Mouse (Mus musculus) G1E (cell line): ENCODE data around the gene Crtc1.

Source experiments
- CTCF ChIP-seq: IDR thresholded peaks from 2 replicates; pipeline ENCODE4 v1.5.1; 2012; ENCODE audit warnings: low read depth, low read length, inconsistent platforms, mixed read lengths
- GATA1 ChIP-seq: IDR thresholded peaks from 2 replicates; pipeline ENCODE4 v1.6.1; 2012; ENCODE audit warnings: borderline replicate concordance, low read length, inconsistent platforms, mixed read lengths
- POLR2AphosphoS5 ChIP-seq: IDR thresholded peaks from 2 replicates; pipeline ENCODE4 v1.6.1; 2012; ENCODE audit warnings: low read depth, low read length, inconsistent platforms; ENCODE audit not compliant: insufficient replicate concordance
- TAL1 ChIP-seq: conservative IDR thresholded peaks from 2 replicates; pipeline ENCODE4 v1.6.1; 2012; ENCODE audit warnings: low read depth, low read length, inconsistent platforms, mixed read lengths

DNA sequence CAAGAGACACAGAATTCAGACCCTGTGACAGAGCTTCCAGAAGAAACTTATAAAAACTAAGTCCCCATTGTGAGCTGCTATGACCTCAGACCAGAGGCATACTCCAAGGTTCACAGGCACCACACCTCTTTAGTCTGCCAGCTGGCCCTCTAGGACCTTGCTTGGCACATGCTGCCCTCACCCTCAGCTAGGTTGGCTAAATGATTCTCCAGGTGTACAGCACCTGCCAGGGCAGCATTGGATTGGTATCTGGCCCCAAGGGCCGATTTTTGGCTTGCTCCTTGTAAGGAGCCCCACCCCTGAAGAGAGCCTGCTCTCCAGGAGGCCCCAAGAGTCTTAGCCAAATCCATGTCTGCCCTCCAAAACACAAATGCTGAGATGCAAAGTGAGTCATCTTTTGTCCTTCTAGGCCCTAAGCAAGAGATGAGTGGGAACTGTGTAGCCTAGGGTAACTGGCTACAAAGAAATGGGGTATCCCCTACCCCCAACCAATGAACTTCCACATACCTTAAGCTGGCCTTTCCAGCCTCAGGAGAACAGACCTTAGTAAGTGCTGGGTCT lies 91.4 kb downstream of the Crtc1 start:
- TF ChIP-seq CTCF (no peak), TAL1 (no peak), POLR2AphosphoS5 (no peak), GATA1 (no peak)
